Mouse (Mus musculus): ENCODE measurements around the gene Ephb3.

Ephb3 gene

DNA sequence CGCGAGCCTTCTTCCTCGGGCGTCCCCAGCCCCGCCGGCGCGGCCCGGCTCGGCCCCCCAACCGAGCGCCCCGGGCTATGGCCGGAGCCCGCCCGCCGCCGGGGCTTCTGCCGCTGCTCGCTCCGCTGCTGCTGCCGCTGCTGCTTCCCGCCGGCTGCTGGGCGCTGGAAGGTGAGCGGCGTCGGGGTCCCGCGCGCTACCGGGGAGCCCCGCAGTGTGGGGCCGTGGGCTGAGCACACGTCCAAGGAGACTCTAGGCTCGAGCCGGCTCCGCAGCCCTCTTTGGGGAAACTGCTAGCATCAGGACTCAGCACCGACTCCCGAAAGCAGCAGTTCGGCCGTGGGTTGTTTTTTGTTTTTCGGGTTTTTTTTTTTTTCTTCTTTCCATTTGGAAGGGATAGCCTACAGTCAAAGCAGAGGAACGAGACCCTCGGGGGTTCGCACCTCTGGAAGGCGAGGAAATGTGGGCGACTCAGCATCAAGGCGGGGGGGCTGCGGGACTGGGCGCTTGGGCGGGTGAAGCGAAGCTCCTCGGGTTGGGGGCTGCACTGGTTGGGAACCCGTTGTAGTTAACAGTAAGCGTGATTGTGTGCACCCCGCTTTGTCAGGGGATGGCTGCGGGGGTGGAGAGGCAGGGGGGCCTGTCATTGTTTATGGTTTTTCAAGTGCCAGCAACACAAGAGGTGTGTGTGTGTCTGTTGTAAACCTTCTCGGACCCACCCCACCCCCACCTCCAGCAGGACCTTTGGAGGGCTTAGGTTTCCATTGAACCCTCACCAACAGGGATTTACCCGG, 735 bp downstream of the Ephb3 start:
- DNase-seq (ENCODE audit: low read depth, low spot score), result no peak

DNA sequence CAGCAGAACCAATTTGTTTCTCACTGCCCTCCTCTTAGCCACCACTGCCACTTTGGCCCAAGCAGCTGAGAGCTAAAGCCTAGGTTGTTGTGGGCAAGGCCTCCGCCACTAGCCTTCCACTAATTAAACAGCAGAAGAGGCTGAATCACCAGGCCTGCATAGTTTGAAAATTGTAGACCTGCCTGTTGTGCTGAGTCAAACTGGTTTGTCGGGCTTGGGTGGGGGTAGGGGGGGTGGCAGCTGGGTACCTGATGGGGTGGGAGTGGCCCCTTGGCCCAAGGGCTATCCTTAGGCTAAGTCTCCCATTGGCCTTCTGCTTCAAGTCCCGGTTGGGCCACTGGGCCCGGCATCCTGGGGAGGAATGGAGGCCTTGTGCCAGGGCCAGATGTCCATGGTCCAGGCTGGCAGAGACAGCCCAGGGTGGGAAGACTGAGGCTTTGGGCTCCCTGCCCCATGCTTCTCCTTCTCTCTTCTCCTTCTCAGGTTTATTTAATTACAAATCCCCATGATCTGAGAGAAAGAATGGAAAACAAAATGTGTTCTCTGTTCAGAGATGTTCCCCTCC, 3.5 kb downstream of the Ephb3 start:
- DNase-seq (ENCODE audit: low read depth, low spot score), result no peak

DNA sequence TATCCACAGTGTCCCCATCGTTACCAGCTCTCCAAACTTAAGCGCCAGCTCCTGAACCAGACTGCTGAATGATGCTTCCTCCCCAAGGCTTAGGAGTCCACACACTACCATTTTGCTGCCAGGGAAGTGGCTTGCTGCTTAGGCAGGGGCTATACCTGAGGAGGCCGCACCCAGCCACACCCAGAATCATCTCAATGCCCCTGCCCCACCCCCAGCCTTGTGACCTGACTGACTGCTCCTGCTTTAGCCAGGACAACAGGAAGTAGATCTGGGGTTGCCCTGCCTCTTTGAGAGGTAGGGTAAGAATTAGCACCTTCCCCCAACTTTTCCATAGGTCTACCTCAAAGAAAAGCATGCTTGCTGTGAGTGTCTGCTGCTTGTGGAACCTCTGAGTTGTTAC, 4.7 kb downstream of the Ephb3 start:
- DNase-seq (ENCODE audit: low read depth, low spot score), result no peak

DNA sequence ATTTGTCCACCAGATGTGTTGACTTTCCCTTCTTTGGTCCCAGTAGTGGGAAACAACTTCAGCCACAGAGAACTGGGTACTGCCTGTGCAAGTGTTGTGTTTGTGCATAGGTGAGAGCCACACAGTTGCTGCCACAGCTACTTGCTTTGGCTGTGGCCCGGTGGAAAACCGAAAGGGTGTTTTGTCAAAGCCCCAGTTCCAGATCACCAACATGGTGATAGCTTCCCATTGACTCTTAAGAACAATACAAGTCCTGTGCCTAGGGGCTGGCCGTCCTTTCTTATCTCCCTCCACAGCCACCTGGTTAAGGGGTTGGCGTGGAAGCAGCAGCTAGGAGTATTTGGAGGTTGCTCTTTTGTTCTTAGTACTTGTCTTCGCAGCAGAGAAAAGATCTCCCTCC, 5.6 kb downstream of the Ephb3 start:
- DNase-seq (ENCODE audit: low read depth, low spot score), result no peak

DNA sequence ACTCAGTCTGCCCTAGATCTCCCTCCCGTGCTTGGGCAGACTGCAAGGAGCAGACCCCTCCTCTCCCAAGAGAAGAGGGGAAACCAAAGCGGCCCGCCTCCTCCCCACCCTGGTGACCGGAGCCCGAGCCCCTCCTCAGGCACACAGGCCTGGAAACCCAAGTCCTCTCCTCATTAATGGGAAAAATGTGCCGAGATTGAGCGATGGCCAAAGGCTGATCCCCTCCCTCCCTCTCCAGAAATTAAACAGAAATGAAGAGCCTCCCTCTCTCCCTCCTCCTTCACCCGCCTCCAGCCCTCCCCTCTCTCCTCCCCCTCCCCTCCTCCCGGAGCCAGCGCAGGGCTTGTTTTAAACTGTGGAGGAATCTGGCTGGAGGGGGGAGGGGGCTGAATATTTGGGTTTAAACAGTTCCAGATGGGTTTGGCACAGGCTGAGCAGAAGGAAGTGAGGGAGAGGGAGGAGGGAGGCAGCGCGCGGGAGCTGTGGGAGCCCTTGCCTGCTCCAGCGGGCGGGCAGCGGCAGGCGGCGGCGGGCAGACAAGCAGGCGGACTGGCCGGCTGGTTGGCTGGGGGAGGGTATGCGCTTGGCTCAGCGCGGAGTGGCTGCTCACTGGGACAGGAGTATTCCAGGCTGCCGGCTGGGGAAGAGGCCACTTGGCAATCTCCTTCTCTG, 6.2 kb downstream of the Ephb3 start:
- DNase-seq (ENCODE audit: low read depth, low spot score), result peak; percentile 85

DNA sequence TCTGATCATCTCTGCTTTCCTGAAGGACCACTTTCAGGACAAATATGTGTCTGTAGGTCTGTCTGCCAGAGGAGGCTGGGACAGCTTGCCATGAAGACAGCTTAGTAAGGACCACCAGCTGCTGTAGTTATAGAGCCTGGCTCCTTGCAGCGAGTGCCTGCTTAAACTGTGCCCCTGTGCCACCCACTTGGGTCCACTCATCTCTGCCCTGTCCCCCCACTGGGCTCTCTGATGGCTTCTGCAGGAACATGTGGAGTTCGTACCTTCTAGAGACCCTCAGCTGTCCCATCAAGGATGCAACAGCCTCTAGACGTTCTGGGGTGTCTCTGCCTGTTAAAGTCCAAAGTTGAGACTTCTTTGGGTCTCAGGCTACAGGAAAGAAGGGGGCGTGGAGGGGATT, 6.9 kb downstream of the Ephb3 start:
- DNase-seq (ENCODE audit: low read depth, low spot score), result no peak

DNA sequence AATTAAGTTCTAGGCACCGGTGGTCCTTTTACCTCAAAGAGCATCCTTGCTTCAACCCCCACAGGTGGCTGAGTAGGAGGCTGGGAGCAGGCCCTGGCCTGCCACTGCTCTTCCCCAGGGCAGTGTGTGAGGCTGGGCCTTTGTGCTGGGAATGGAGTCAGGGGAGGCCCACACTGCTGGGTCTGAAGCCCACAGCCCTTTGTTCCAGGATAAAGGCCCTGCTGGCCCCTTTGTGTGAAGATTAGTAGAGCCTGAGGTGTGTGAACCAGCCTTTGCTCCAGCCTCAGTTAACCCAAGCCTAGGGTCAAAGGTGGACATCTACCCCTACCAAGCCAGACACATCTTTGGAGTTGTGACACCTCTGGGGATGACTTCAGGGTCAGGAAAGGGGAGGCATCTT, 7.8 kb downstream of the Ephb3 start:
- DNase-seq (ENCODE audit: low read depth, low spot score), result no peak

DNA sequence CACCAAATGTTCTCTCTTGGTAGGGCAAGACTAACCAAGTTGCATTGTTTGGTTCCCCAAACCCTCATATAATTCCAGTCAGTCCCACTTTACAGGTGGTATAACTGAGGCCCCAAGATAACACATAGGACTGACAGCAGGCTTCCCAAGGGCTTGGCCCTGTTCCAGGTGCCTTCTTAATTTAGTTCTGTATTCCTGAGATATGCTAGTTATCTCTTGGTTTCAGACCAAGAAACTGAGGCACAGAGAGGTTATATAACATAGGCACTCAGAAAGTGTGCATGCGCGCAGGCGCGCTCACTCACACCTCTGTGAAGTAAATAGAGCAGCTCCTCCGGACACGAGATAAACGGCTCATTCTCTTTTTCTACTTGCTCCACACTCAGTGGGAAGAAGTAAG, 9.4 kb downstream of the Ephb3 start:
- DNase-seq (ENCODE audit: low read depth, low spot score), result no peak

DNA sequence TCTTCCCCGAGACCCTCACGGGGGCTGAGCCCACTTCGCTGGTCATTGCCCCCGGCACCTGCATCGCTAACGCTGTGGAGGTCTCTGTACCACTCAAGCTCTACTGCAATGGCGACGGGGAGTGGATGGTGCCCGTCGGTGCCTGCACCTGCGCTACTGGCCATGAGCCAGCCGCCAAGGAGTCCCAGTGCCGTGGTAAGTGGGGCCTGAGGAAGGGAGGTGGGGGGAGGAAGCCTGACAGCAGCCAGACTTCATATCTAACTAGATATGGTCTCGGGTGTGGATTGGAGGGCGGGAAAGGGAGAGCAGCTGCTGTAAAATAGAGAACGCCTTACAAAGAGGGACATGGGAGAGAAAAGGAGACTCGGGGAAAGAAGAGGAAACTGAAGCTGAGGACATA, 10.2 kb downstream of the Ephb3 start:
- DNase-seq (ENCODE audit: low read depth, low spot score), result no peak

DNA sequence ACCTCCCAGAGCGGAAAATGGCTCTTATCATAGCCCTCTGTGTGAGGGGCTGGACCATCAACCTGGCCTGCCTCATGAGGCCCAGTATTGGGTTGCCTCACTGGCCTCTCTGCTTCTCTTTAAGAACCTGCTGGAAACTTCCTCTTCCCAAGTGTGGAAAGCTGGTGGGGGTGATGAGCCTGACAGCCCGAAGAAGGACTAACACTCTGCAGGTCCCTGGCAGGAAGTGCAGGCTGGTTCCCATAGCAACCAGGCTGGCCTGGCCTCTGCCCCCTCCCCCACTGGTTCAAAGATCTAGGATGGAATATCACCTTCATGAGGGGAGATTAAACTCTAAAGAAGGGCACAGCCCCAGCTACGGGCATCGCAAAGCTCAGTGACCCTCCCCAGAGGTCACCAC, 11.5 kb downstream of the Ephb3 start:
- no peak for DNase-seq (ENCODE audit: low read depth, low spot score)

DNA sequence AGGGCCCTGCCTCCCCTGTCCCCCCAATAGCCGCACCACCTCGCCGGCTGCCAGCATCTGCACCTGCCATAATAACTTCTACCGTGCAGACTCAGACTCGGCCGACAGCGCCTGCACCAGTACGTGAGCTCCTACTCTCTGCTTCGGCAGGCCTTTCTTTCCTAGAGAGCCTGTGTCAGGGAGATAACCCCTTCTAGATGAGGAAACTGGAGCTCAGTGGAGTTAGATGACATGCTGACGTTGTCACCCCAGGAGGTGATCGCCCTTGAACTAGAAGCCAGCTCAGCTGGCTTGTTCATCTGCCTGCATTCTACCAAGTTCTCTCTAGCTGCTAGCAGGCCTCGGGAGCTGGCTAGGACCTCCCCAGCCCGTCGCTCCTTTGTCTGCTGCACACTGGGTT, 12.7 kb downstream of the Ephb3 start:
- DNase-seq (ENCODE audit: low read depth, low spot score), result no peak

DNA sequence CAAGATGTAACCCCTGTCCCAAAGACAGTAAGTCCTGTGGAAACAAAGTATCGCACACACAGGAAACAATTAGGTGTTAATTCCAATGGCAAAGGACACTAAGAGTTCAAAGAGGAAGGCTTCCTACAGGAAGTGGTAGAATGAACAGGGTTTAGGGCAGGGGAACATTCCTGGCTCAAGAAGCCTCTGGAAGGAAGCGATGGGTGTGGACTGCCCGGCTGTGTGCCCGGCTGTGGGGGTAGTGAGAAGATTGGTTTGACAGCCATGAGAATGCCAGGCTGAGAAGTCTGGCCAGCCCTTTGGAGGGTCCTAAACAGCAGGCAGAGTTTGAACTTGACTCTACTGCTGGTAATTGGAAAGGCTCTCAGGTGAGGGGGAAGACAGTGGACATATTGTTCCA, 15.1 kb downstream of the Ephb3 start:
- DNase-seq (ENCODE audit: low read depth, low spot score), result no peak

DNA sequence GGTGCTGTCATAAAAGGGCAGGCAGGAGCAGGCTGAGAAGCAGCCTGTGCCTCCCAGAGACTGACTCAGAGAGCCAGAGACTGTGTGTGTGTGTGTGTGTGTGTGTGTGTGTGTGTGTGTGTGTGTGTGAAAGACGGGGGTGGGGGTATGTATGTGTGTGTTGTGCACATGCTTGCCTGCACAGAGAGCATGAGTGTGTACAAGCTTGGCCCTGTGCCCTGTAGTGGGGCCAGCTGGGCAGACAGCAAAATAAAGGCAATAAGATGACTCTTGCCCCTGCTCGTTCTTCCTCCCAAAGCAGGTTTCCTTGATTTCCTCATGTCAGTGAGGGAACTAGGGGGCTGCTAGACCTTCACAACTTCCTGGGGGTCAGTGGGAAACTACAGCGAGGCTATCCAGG, 18.5 kb downstream of the Ephb3 start:
- DNase-seq (ENCODE audit: low read depth, low spot score), result no peak

DNA sequence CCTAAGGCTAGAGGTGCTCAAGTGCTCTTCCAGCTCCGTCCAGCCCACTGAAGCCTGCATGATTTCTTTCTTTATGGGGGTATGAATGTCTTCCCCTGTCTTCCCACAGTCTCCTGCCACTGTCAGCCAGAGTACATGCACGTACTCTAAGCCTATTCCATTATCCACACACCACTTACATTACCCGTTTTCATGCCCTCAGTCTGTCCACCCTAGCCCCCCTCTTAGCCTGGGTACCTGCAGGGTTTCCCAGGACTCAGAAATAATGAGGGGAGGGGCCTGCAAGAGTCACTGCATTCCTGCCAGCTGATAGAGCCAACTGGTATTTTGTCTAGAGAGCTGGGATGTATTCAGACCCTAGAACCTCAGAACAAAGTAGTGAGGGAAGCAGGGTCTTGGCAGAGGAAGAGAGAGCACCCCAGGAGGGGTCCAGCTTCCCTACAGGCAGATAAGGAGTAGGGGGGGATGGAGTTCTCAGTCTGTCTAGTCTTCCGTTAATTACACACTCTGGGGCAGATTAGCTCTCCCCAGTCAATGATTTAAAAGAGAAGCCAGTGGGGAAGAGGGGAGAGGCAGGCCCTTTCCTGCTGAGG, 20.2 kb downstream of the Ephb3 start:
- DNase-seq (ENCODE audit: low read depth, low spot score), result no peak

DNA sequence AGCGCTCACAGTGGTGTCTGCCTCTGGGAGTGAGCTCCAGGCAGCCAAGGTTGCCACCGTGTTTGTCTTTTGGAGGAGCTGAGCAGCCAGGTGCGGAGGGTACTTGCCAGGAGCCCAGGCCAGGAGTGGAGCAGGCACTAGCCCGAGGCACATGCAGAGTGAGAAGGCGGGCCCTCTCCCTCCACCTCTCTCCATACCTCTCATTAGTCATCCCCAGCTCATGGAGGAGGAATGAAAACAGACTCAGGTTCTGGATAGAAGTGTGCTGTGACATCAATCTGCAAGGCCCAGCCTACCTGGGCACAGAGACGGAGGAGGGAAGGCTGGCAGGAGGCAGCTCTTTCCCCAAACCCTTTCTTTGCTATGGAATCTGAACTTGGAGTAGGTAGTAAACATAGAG, 22.1 kb downstream of the Ephb3 start:
- DNase-seq (ENCODE audit: low read depth, low spot score), result no peak

DNA sequence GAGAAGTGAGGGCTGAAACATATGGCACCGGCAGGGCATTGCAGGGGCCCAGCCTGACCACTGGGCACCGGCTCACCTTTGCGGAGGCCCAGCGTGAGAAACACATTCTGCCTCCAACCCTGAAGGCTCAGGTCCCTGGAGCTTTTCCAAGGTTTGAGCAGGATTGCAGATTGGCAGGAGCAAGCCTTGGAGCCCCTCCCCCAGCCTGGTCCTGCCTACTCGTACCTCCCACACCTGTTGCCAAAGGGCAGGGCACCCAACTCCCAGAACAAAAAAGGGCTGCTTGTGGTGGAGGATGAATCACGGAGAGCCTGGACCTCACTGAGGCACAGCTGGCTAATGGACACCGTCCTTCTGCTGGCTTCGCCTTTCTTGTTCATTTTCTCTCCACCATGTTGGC, 30.6 kb downstream of the Ephb3 start:
- no peak for DNase-seq (ENCODE audit: low read depth, low spot score)

DNA sequence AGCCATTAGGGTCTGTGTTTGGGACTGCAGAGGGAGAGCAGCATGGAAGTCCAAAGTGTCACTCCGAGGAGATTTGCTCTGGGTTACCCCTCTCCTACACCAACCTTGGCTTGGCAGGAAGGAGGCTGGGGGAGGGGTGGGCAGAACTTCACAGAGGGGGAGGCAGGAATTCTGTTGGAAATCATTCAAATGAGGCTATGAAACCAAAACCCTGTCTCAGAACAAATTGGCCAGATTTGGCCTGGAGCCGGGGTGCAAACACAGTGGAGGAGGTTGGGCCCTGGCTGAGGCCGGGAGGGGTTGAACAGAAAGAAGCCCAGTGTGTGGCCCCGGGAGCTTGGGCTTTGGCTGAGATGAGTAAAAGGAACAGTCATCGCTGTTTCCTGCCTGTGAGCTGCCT, 34.2 kb downstream of the Ephb3 start:
- no peak for DNase-seq (ENCODE audit: low read depth, low spot score)

DNA sequence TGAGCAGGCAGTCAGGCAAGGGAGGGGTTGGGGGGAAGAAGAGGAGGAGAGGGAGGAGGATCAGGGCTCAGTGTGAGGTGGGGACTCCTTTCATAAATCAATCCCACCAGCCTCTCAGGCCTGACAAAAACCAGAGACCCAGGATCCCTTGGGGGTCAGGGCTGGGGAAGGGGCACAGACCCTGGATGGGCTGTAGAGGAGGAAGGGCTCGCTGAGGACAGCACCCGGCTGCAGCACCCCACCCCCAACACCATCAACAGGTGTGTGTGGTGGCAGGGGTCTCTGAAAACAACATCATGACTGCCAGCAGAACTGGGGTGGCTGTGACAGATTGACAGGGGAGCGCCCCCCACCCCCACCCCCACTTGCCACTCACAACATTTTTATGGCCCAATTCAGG, 36.0 kb downstream of the Ephb3 start:
- DNase-seq (ENCODE audit: low read depth, low spot score), result no peak

DNA sequence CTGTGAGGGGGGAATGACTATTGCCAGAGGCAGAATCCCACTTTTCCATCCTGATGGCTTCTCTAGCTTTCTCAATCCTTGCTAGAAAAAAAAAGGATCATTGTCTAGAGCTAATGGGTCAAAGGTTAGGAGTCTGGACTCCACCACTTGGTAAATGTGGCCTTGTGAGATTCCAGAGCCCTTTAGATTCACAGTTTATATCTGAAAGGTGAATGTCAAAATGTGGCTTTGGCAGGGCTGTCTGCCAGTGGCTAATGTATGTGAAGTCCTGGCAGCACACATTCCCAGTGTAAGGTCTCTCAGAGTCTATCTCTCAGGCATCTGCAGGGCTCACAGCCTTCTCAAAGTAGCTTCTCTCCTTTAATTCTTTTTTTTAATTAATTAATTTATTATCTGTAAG, 36.5 kb downstream of the Ephb3 start:
- no peak for DNase-seq (ENCODE audit: low read depth, low spot score)

DNA sequence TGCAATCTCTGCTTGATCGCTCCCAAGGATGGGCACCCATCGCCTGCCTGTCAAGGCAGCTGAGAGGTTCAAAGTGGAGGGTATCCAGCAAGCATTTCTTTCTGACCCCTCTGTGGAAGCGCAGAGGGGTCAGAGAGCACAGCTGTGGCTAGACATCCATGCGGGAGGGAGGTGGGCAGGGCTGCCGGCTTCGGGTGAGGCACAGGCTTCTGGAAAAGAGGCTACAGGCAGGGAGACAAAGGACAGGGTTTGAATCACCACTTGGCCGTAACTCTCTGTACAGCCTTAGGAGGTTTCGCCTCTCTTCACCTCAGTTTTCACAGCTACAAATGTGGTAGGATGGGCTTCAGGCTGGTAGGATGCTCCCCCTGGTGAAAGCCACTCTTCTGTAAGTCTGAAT, 38.4 kb downstream of the Ephb3 start:
- no peak for DNase-seq (ENCODE audit: low read depth, low spot score)

DNA sequence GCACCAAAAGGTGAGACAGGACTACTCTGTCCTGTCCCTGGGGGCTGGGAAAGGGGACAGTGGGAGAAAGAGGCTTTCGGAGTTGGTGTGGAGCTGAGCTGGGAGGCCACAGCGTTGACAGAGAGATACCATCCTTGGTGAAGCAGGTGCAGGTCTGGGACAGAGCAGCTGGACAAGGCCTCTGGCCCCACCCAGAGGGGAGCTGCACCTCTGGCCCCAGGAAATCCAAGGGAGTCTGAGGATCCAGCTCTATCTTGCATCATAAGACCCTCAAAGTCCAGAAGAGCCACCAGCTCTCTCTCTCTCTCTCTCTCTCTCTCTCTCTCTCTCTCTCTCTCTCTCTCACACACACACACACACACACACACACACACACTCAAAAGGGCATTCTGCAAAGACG, 40.2 kb downstream of the Ephb3 start:
- no peak for DNase-seq (ENCODE audit: low read depth, low spot score)

DNA sequence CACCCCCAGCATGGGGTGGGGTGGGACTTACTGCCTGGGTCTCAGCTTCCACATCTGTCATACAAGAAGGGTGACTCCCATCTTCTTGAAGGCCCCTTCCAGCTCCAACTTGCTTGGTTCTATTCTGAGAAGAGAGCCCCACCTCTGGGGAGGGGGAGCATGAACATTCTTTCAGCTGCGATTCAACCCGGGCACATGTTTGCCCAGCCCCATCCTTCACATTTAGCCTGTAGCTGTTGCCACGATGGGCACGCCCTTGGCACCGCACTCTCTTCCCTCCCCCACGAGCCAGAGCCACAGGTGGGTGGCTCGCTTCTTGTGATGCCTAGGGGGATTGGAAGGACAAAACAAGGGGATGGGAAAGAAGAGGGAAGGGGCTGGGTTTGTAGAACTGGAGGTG, 40.8 kb downstream of the Ephb3 start:
- DNase-seq (ENCODE audit: low read depth, low spot score), result no peak

DNA sequence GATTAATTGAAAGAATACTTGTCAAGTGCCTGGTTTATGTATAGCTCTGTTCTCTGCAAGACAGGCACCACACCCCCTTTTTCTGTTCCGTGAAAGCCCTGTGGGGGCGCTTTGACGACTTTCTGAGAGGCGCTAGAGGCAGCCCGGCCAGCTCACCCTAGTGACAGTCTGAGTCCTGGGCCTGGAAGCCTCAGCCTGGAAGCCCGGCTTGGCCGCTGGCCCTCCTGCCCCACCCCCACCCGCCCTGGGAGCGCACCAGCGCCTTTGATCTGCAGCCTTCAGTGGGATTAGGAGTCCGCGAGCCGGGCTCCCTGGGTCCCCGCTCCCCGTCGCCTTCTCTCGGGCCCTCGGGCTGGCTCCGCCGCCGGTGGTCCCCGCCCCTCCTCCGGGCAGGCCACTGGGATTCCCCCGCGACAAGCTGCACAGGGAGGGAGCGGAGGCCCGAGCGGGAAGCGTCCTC, 41.4 kb downstream of the Ephb3 start:
- DNase-seq (ENCODE audit: low read depth, low spot score), result peak; percentile 57
